Mouse (Mus musculus) embryonic fibroblast, embryonic 13.5 days (primary cell): ENCODE data around the gene Elmo1.

Experiments
- CTCF ChIP-seq: IDR thresholded peaks from 2 replicates; pipeline ENCODE4 v1.5.1; 2011; ENCODE audit warnings: mild to moderate bottlenecking, control low read depth, low read length, moderate library complexity, borderline replicate concordance; ENCODE audit not compliant: insufficient read depth
- POLR2A ChIP-seq: IDR thresholded peaks from 2 replicates; pipeline ENCODE4 v1.6.1; 2011; ENCODE audit warnings: low read depth, mild to moderate bottlenecking, control low read depth, low read length, moderate library complexity

DNA sequence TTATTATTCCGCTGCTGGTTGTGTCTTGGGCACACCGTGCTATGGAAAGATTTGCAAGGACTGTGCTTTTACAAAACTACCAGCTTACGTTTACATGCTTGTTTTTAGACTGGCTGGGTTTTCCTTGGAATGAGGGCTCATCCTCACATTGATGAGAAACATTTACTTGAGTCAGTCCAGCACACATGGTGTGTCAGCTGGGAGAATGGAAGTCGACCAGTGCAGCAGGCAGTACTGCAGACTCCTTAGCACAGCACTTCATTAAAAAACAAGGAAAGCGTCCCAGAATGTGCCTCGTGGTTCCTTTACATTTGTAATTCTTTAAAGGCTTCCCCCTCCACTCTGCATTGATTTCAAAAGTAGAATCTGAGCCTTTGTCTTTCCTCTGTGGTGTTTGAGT is 179.8 kb downstream of the Elmo1 start:
- TF ChIP-seq CTCF (no peak), POLR2A (no peak)
